Mouse (Mus musculus): ENCODE measurements around the gene Slc6a5.

The Slc6a5 gene

GRCm38 (mm10) chr7:49909850-49910249 is at the start of gene Slc6a5:
Gene Slc6a5, plus strand, starts transcription at chr7:49910146.
- no peak for DNase-seq (ENCODE audit: low spot score in 2 of 2)

- no peak for DNase-seq (ENCODE audit: low spot score in 2 of 2)
These were observed 48.8 kb upstream of the Slc6a5 start for GRCm38 (mm10) chr7:49861196-49861595.

GRCm38 (mm10) chr7:49863753-49864152 is 46.2 kb upstream of the Slc6a5 start:
- no peak for DNase-seq (ENCODE audit: low spot score in 2 of 2)

GRCm38 (mm10) chr7:49869656-49870055 is 40.3 kb upstream of the Slc6a5 start:
- DNase-seq (ENCODE audit: low spot score in 2 of 2) = no peak

- DNase-seq (ENCODE audit: low spot score in 2 of 2) = no peak
These were observed 39.7 kb upstream of the Slc6a5 start for GRCm38 (mm10) chr7:49870276-49870675.

GRCm38 (mm10) chr7:49877307-49877706 is 32.6 kb upstream of the Slc6a5 start:
- no peak for DNase-seq (ENCODE audit: low spot score in 2 of 2)

GRCm38 (mm10) chr7:49879051-49879450 is 30.9 kb upstream of the Slc6a5 start:
- no peak for DNase-seq (ENCODE audit: low spot score in 2 of 2)

GRCm38 (mm10) chr7:49879998-49880707 is 29.8 kb upstream of the Slc6a5 start:
- DNase-seq (ENCODE audit: low spot score in 2 of 2) = no peak

- no peak for DNase-seq (ENCODE audit: low spot score in 2 of 2)
These were observed 27.7 kb upstream of the Slc6a5 start for GRCm38 (mm10) chr7:49882288-49882687.

- no peak for DNase-seq (ENCODE audit: low spot score in 2 of 2)
These were observed 27.1 kb upstream of the Slc6a5 start for GRCm38 (mm10) chr7:49882694-49883389.

- no peak for DNase-seq (ENCODE audit: low spot score in 2 of 2)
These were observed 22.1 kb upstream of the Slc6a5 start for GRCm38 (mm10) chr7:49887776-49888390.

- no peak for DNase-seq (ENCODE audit: low spot score in 2 of 2)
These were observed 15.2 kb upstream of the Slc6a5 start for GRCm38 (mm10) chr7:49894786-49895185.

GRCm38 (mm10) chr7:49895296-49895695 is 14.7 kb upstream of the Slc6a5 start:
- no peak for DNase-seq (ENCODE audit: low spot score in 2 of 2)

GRCm38 (mm10) chr7:49902003-49902552 is 7.9 kb upstream of the Slc6a5 start:
- no peak for DNase-seq (ENCODE audit: low spot score in 2 of 2)

- DNase-seq (ENCODE audit: low spot score in 2 of 2) = no peak
These were observed 2.5 kb upstream of the Slc6a5 start for GRCm38 (mm10) chr7:49907191-49908171.

- DNase-seq (ENCODE audit: low spot score in 2 of 2) = no peak
These were observed 1.6 kb upstream of the Slc6a5 start for GRCm38 (mm10) chr7:49908181-49908855.

- no peak for DNase-seq (ENCODE audit: low spot score in 2 of 2)
These were observed 945 bp upstream of the Slc6a5 start for GRCm38 (mm10) chr7:49908990-49909411.

- DNase-seq (ENCODE audit: low spot score in 2 of 2) = no peak
These were observed 415 bp downstream of the Slc6a5 start for GRCm38 (mm10) chr7:49910361-49910760.

GRCm38 (mm10) chr7:49911147-49911946 is 1.4 kb downstream of the Slc6a5 start:
- no peak for DNase-seq (ENCODE audit: low spot score in 2 of 2)

GRCm38 (mm10) chr7:49911947-49912262 is 2.0 kb downstream of the Slc6a5 start:
- DNase-seq (ENCODE audit: low spot score in 2 of 2) = no peak
